Mouse (Mus musculus): ENCODE results near the gene Olfr1393. TPM values are rescaled to one million over a fixed set of nuclear protein-coding genes. Genes with fewer than 3 reads are reported as not detected.
A peak's percentile ranks its signal among the peaks of the same experiment; 100 is the strongest.

The Olfr1393 gene
- polyA plus RNA-seq, 1 experiment from 2014 or later = not detected

DNA sequence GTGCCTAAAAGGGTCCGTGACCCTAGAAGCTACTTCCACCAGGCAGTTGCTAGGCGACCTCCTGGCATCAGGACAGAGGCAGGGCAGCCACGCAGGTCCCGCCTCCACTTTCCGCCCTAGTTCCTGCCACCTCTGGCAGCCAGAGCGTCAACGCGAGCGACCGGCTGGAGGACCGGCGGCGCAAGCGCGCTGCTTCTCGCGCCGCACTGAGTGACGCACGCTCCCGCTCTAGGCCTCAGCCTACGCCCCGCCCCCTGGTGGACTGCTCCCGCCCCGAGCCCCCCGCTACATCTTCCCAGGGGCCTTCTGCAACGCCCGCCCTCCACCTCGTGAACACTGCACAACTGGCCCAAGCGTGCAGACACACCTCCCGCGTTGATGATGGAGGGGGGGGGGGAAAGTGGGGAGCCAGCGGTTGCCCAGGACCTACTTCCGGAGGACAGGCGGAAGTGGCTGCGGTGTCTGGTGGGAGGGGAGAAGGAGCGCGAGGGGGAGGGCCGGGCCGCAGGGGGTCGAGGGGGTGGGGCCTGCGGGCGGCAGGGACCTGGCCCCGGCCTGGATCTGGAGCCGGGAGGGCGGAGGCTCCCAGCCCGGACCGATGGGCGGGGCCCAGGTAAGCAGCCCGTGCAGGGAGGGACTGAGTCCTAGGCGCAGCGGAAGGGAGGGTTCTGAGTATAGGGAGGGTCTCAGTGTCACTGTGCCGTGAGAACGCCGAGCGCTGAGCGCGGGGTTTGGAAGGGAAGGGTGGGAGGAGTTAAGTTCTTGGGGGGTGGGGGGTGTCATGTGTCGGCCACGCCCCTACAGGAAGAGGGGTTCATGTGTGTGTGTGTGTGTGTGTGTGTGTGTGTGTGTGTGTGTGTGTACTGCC is 34.1 kb upstream of the Olfr1393 start, which contains the start of gene Mgat1:
TSS of gene Mgat1 (plus strand) at position 465 of the 868 bp plus-strand sequence.
- 0 out of 2 replicates have a peak, but pooled peaks cover 3% of the 10 kb centered on the region for H3K9me3 ChIP-seq (ENCODE audit: control insufficient read depth, low read length)
- H3K36me3 ChIP-seq (ENCODE audit: control insufficient read depth, insufficient read depth, low read length) = no peaks in the 10 kb centered on the region
- peak within 1 kb of the TSS; percentile 67 for H3K4me2 ChIP-seq (replicated peaks; ENCODE audit: low read depth, low read length)
- no peaks in the 10 kb centered on the region for H3K27me3 ChIP-seq (ENCODE audit: control insufficient read depth, insufficient read depth, low read length)
- WGBS = under 1% methylated on average over 56 of the region's 60 CpGs
- peak; percentile 97 for ATAC-seq (ENCODE audit: low FRiP score, low TSS enrichment)
- H3K4me1 ChIP-seq (ENCODE audit: control insufficient read depth, insufficient read depth, low read length) = peaks cover 18% of the 10 kb centered on the region
- peak within 1 kb of the TSS; percentile 53 for H3K9ac ChIP-seq (ENCODE audit: low read depth, low read length)
- H3K4me3 ChIP-seq (ENCODE audit: low read length) = peak within 1 kb of the TSS; percentile 51
- peak within 1 kb of the TSS; percentile 80 for H3K27ac ChIP-seq (ENCODE audit: low read depth, low read length)

DNA sequence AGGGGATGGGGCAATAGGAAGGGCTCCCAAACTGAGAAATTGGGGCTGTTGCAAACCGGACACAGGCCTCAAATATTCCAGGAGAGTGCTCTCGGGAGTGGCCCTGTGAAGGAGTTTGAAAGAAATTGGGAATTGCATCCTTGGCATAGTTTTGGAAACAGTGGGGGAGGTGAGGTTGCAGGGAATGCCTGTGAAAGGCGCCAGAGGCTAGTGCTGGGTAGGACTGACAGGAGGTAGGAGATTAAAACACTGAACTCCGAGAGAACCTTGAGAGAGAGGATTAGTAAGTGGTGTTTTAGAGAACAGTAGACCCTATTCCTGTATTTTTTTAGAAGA is 33.5 kb upstream of the Olfr1393 start:
- peak overlapping the region; percentile 34 for H3K4me2 ChIP-seq (replicated peaks; ENCODE audit: low read depth, low read length)
- peak overlapping the region; percentile 51 for H3K4me3 ChIP-seq (ENCODE audit: low read length)
- no peaks in the 10 kb centered on the region for H3K27me3 ChIP-seq (ENCODE audit: control insufficient read depth, insufficient read depth, low read length)
- no peaks in the 10 kb centered on the region for H3K36me3 ChIP-seq (ENCODE audit: control insufficient read depth, insufficient read depth, low read length)
- H3K9ac ChIP-seq (ENCODE audit: low read depth, low read length) = no peak overlapping the region
- ATAC-seq (ENCODE audit: low FRiP score, low TSS enrichment) = peak; percentile 1; the same call in 1 of the 2 replicates
- 3% methylated on average over 4 of the region's 4 CpGs for WGBS
- H3K27ac ChIP-seq (ENCODE audit: low read depth, low read length) = peak overlapping the region; percentile 80; the same call in 1 of the 2 replicates
- H3K4me1 ChIP-seq (ENCODE audit: control insufficient read depth, insufficient read depth, low read length) = peaks cover 22% of the 10 kb centered on the region
- 0 out of 2 replicates have a peak, but pooled peaks cover 3% of the 10 kb centered on the region for H3K9me3 ChIP-seq (ENCODE audit: control insufficient read depth, low read length)

DNA sequence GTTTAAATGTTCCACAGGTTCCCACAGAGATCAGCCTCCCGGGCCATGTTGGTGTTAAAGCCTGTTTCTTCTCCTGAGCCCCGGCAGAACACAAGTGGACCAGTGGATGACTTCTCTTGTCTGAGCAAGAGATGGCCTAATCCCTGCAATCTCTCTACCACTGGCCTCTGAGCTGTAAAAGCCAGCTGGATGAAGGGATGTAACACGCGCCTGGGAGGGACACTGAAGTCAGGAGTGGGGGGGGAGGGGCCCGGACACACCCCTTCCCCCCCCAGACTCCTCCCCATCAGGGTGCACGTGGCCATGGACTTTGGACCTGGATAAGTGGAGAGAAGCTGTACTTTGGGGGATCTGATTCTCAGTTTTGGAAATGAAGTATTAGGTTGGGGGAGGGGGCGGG is 32.9 kb upstream of the Olfr1393 start:
- no peak for ATAC-seq (ENCODE audit: low FRiP score, low TSS enrichment)

DNA sequence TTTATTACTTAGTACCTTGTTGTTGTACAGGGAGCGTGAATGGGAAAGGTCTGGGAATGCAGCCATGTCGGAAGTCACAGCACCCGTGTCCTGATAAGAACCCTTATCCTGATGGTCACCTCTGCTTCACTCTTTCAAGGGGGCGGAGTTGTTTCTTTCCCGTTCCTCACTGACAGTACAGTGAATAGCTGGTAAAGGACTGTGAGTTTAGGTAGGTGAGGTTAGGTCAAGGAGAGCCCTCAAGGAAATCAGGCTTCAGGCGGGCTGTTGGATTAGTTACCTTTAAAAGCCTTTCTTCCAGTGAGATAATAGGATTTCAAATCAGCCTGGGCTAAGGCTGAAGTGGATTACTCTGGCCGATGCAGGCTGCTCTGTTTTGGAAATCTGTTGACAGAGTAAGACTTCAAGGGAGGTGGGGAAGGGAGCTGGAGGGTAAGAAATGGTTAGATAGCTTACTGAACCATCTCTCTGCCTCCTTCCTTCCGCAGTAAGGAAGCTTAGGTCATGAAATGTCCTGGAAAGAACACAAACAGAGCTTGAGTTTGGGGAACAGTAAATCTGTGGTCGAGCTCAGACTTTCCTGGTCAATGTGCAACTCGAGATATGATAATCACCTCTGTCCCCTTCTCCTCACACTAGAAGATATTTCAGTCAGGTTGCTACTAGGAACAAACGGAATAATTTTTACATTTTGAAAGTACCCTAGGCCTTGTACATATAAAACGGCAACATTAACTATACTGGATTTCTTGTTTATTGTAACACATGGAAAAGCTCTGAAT is 32.3 kb upstream of the Olfr1393 start:
- peak overlapping the region; percentile 47; the same call in 1 of the 2 replicates for H3K27ac ChIP-seq (ENCODE audit: low read depth, low read length)
- H3K27me3 ChIP-seq (ENCODE audit: control insufficient read depth, insufficient read depth, low read length) = no peaks in the 10 kb centered on the region
- H3K9me3 ChIP-seq (ENCODE audit: control insufficient read depth, low read length) = no peaks in the 10 kb centered on the region
- peak overlapping the region; percentile 34 for H3K4me2 ChIP-seq (replicated peaks; ENCODE audit: low read depth, low read length)
- H3K4me3 ChIP-seq (ENCODE audit: low read length) = peak overlapping the region; percentile 51
- WGBS = 30% methylated on average over 12 of the region's 12 CpGs
- H3K4me1 ChIP-seq (ENCODE audit: control insufficient read depth, insufficient read depth, low read length) = peaks cover 29% of the 10 kb centered on the region
- H3K9ac ChIP-seq (ENCODE audit: low read depth, low read length) = no peak overlapping the region; the same call in 1 of the 2 replicates
- no peak for ATAC-seq (ENCODE audit: low FRiP score, low TSS enrichment)
- H3K36me3 ChIP-seq (ENCODE audit: control insufficient read depth, insufficient read depth, low read length) = no peaks in the 10 kb centered on the region

More for the DNA sequence above, 32.9 kb upstream of the Olfr1393 start:
- H3K4me1 ChIP-seq (ENCODE audit: control insufficient read depth, insufficient read depth, low read length) = peaks cover 29% of the 10 kb centered on the region
- H3K4me2 ChIP-seq (replicated peaks; ENCODE audit: low read depth, low read length) = peak overlapping the region; percentile 34
- no peaks in the 10 kb centered on the region for H3K27me3 ChIP-seq (ENCODE audit: control insufficient read depth, insufficient read depth, low read length)
- H3K9ac ChIP-seq (ENCODE audit: low read depth, low read length) = no peak overlapping the region
- H3K27ac ChIP-seq (ENCODE audit: low read depth, low read length) = peak overlapping the region; percentile 80; the same call in 1 of the 2 replicates
- peak overlapping the region; percentile 51 for H3K4me3 ChIP-seq (ENCODE audit: low read length)
- 19% methylated on average over 7 of the region's 7 CpGs for WGBS
- no peaks in the 10 kb centered on the region for H3K36me3 ChIP-seq (ENCODE audit: control insufficient read depth, insufficient read depth, low read length)
- no peaks in the 10 kb centered on the region for H3K9me3 ChIP-seq (ENCODE audit: control insufficient read depth, low read length)

DNA sequence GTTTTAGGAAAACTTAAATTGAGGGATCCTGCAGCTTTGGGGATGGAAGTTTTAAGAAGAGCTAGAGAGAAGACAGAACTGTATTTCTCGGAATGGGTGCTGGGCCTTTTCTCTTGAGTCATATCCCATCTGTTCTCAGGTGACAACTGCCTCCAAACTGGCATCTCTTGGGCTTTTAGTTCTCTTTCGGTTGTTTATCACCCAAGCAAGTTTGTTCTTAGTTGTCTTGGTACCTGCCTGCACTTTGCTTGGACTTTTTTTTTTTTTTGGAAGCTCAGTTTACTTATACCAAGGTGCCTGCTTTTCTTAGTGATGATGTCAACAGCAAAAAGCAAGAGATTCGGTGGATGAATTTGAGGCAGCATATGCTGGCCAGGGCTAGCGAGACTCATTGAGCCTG is 31.6 kb upstream of the Olfr1393 start:
- H3K4me1 ChIP-seq (ENCODE audit: control insufficient read depth, insufficient read depth, low read length) = peaks cover 35% of the 10 kb centered on the region
- 86% methylated on average over 4 of the region's 4 CpGs for WGBS
- H3K36me3 ChIP-seq (ENCODE audit: control insufficient read depth, insufficient read depth, low read length) = no peaks in the 10 kb centered on the region
- no peak overlapping the region; the same call in 1 of the 2 replicates for H3K9ac ChIP-seq (ENCODE audit: low read depth, low read length)
- no peak overlapping the region for H3K27ac ChIP-seq (ENCODE audit: low read depth, low read length)
- no peaks in the 10 kb centered on the region for H3K27me3 ChIP-seq (ENCODE audit: control insufficient read depth, insufficient read depth, low read length)
- peak overlapping the region; percentile 34; the same call in 1 of the 2 replicates for H3K4me2 ChIP-seq (replicated peaks; ENCODE audit: low read depth, low read length)
- H3K4me3 ChIP-seq (ENCODE audit: low read length) = no peak overlapping the region
- no peak for ATAC-seq (ENCODE audit: low FRiP score, low TSS enrichment)
- H3K9me3 ChIP-seq (ENCODE audit: control insufficient read depth, low read length) = no peaks in the 10 kb centered on the region

DNA sequence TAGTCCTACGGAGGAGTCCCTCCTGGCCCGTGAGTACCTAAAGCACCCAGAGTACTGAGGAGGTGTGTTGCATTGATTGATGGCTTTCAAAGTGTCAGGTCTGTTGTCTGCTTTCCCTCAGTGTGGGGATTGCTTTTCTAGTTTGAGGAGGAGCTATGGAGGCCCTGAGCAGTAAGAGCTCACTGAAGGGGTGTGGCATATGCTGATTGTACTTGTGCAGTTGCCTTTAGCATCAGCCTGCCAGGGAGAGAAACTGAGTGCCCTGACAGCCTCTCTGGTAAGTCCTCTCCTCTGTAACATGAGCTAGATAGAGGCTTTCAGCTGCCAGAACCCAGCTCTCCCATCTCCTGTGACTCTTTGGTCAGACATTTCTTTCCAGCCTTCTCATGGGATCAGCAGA is 30.8 kb upstream of the Olfr1393 start:
- Histone ChIP-seq H3K9me3 (ENCODE audit: control insufficient read depth, low read length) (no peaks in the 10 kb centered on the region), H3K27ac (ENCODE audit: low read depth, low read length) (no peak overlapping the region), H3K9ac (ENCODE audit: low read depth, low read length) (no peak overlapping the region), H3K27me3 (ENCODE audit: control insufficient read depth, insufficient read depth, low read length) (no peaks in the 10 kb centered on the region), H3K4me2 (replicated peaks; ENCODE audit: low read depth, low read length) (no peak overlapping the region), H3K36me3 (ENCODE audit: control insufficient read depth, insufficient read depth, low read length) (peaks cover 3% of the 10 kb centered on the region; the same call in 1 of the 2 replicates), H3K4me1 (ENCODE audit: control insufficient read depth, insufficient read depth, low read length) (peaks cover 37% of the 10 kb centered on the region), H3K4me3 (ENCODE audit: low read length) (no peak overlapping the region)
- 40% methylated on average over 2 of the region's 2 CpGs for WGBS
- no peak for ATAC-seq (ENCODE audit: low FRiP score, low TSS enrichment)

DNA sequence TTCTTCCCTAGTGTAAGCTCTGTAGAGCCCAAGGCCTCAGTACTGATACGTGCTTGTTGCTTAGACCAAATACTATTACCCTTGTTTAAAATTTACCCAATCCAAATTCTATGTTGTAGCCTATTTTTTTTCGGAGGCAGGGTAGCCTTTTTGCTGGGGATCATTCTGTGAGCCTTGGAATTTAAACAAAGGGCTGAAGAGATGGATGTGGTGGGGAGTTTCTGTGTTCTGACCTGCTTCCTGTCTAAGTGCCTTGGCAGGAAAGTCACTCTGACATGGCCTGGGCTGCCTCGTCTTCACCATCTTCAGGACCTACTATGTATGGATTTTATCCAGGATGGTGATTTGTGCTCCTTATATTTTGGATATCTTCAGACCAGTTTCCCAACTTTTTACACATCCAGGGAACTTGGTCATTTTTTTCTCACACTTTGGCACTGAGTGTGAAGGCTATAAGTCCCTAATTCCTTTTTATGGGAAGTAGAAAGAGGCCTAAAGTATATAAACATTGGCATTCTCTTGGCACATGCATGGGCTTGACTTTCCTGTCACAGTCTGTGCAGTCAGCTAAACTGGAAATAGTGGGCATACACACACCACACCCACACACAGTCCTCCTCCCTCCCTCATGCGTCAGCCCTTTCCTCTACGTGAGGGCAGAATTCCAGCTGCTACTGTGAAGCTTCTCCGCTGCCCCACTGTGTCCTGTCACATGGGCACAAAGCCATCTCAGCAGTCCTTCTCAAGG is 29.7 kb upstream of the Olfr1393 start:
- WGBS = 71% methylated on average over 6 of the region's 6 CpGs
- H3K27me3 ChIP-seq (ENCODE audit: control insufficient read depth, insufficient read depth, low read length) = no peaks in the 10 kb centered on the region
- no peak for ATAC-seq (ENCODE audit: low FRiP score, low TSS enrichment)
- no peaks in the 10 kb centered on the region for H3K9me3 ChIP-seq (ENCODE audit: control insufficient read depth, low read length)
- H3K9ac ChIP-seq (ENCODE audit: low read depth, low read length) = no peak overlapping the region
- peak overlapping the region; percentile 30; the same call in 1 of the 2 replicates for H3K27ac ChIP-seq (ENCODE audit: low read depth, low read length)
- H3K4me1 ChIP-seq (ENCODE audit: control insufficient read depth, insufficient read depth, low read length) = peaks cover 34% of the 10 kb centered on the region
- no peak overlapping the region; the same call in 1 of the 2 replicates for H3K4me2 ChIP-seq (replicated peaks; ENCODE audit: low read depth, low read length)
- peaks cover 11% of the 10 kb centered on the region; the same call in 1 of the 2 replicates for H3K36me3 ChIP-seq (ENCODE audit: control insufficient read depth, insufficient read depth, low read length)
- no peak overlapping the region for H3K4me3 ChIP-seq (ENCODE audit: low read length)

DNA sequence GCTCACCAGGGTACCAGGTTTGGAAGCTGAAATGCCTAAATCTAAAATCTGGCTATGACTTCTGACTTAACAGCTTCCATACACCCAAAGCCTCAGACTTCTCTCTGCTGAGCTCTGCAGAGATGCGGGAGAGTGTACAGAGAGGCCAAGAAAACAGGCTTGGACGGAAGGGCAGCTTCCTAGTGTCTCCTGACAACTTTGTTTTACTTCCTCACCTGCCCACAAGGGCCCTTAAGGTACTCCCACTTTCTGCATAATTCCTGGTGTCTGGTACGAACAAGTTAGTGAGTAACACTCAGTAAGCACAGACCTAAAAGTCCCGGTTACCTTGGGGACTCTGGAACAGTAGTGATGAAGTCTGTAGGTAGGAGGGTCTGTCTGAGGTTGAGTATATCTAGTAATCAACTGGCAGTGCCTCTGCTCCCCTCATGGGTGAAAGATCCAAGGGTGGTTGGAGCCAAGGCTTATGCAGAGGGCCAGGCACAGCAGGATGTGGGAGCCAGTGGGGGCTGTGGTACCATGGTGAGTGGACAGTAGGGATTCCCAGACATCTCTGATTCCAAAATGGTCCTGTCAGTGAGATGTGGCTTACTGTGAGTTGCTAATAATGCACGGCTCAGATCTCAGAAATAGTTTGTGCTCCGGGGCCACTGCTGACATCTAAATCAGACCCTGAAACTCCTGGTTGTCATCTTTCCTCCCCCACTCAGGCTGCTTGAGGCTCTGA is 29.0 kb upstream of the Olfr1393 start:
- peak overlapping the region; percentile 81; the same call in 1 of the 2 replicates for H3K4me2 ChIP-seq (replicated peaks; ENCODE audit: low read depth, low read length)
- no peaks in the 10 kb centered on the region for H3K9me3 ChIP-seq (ENCODE audit: control insufficient read depth, low read length)
- H3K4me3 ChIP-seq (ENCODE audit: low read length) = no peak overlapping the region
- 74% methylated on average over 6 of the region's 6 CpGs for WGBS
- no peak overlapping the region for H3K9ac ChIP-seq (ENCODE audit: low read depth, low read length)
- H3K27ac ChIP-seq (ENCODE audit: low read depth, low read length) = peak overlapping the region; percentile 94; the same call in 1 of the 2 replicates
- H3K4me1 ChIP-seq (ENCODE audit: control insufficient read depth, insufficient read depth, low read length) = peaks cover 34% of the 10 kb centered on the region
- no peaks in the 10 kb centered on the region for H3K27me3 ChIP-seq (ENCODE audit: control insufficient read depth, insufficient read depth, low read length)
- no peak for ATAC-seq (ENCODE audit: low FRiP score, low TSS enrichment)
- peaks cover 19% of the 10 kb centered on the region for H3K36me3 ChIP-seq (ENCODE audit: control insufficient read depth, insufficient read depth, low read length)

Measured in kidney, embryonic 14.5 days (tissue).